Mouse (Mus musculus) midbrain, embryonic 14.5 days (tissue): Measurements from ENCODE around the gene Zfp580. TPM values are rescaled to one million over a fixed set of nuclear protein-coding genes. Genes with fewer than 3 reads are reported as not detected.

ENCODE experiments used
- ATAC-seq: fragments of 200-750 bp; cut with Nextera tagmentation; 2 replicates; pipeline ENCODE4 v1.8.0; 2017; ENCODE audit warnings: moderate number of reproducible peaks, moderate library complexity; ENCODE audit not compliant: low FRiP score, low TSS enrichment
- DNase-seq: peaks from one replicate; pipeline ENCODE4 v3.0.0-alpha.2; 2015
- H3K27ac ChIP-seq: fragments of 300-500 bp; sonication (generic); replicated peaks from 2 replicates; pipeline ENCODE4 v1.5.1; 2014; ENCODE audit warnings: mild to moderate bottlenecking, low read depth, low read length, moderate library complexity
- H3K27me3 ChIP-seq: fragments of 300-500 bp; sonication (generic); 2 replicates; pipeline ENCODE4 v1.6.1; 2014; ENCODE audit warnings: low read length, control low read depth, mixed read lengths; ENCODE audit not compliant: control insufficient read depth, insufficient read depth
- H3K36me3 ChIP-seq: fragments of 300-500 bp; sonication (generic); 2 replicates; pipeline ENCODE4 v1.6.1; 2014; ENCODE audit warnings: low read length, control low read depth; ENCODE audit not compliant: control insufficient read depth, insufficient read depth
- H3K4me1 ChIP-seq: fragments of 300-500 bp; sonication (generic); 2 replicates; pipeline ENCODE4 v1.6.1; 2014; ENCODE audit warnings: mild to moderate bottlenecking, antibody characterized with exemption, low read length, control low read depth; ENCODE audit not compliant: control insufficient read depth, insufficient read depth
- H3K4me2 ChIP-seq: fragments of 300-500 bp; sonication (generic); 2 replicates; pipeline ENCODE4 v1.6.1; 2014; ENCODE audit warnings: mild to moderate bottlenecking, low read length, moderate library complexity
- H3K4me3 ChIP-seq: fragments of 300-500 bp; sonication (generic); replicated peaks from 2 replicates; pipeline ENCODE4 v1.5.1; 2014; ENCODE audit warnings: low read depth, low read length
- H3K9ac ChIP-seq: fragments of 300-500 bp; sonication (generic); replicated peaks from 2 replicates; pipeline ENCODE4 v1.6.1; 2014; ENCODE audit warnings: mild to moderate bottlenecking, low read length, moderate library complexity
- H3K9me3 ChIP-seq: fragments of 300-500 bp; sonication (generic); 2 replicates; pipeline ENCODE4 v1.6.1; 2016; ENCODE audit warnings: low read length, control low read depth, mixed read lengths; ENCODE audit not compliant: control insufficient read depth
- WGBS: fragments of 180-500 bp; shearing (Covaris S2); extraction: QIAGEN DNeasy Blood & Tissue Kit; methylation state at CpG from one replicate; pipeline ENCODE4 v1.1.7; 2014; 5-methylcytosine and 5-hydroxymethylcytosine counted together
- polyA plus RNA-seq: library from polyadenylated mRNA; unstranded; fragments of >200 nt; fragmentation: Nextera tagmentation; extraction: Ambion mirVana; gene quantifications from 2 replicates; pipeline ENCODE4 v1.2.1, GENCODE M21; 2014

Gene Zfp580
- polyA plus RNA-seq, 1 experiment from 2014 or later, result 104 TPM

- no peaks in the 10 kb centered on the region for H3K27me3 ChIP-seq
- H3K9me3 ChIP-seq, result no peaks in the 10 kb centered on the region
- DNase-seq, result no peak
- H3K9ac ChIP-seq, result peak overlapping the region; percentile 75
- peaks cover 24% of the 10 kb centered on the region for H3K36me3 ChIP-seq
- peak overlapping the region; percentile 64 for H3K4me3 ChIP-seq
- WGBS, result 39% methylated on average over 5 of the region's 5 CpGs
- 0 out of 2 replicates have a peak, but pooled peaks cover 10% of the 10 kb centered on the region for H3K4me1 ChIP-seq
- ATAC-seq, result no peak
- peak overlapping the region; percentile 57 for H3K4me2 ChIP-seq
- peak overlapping the region; percentile 97; the same call in 1 of the 2 replicates for H3K27ac ChIP-seq
Measured at GRCm38 (mm10) chr7:5038940-5039339, 12.4 kb upstream of the Zfp580 start.

DNA sequence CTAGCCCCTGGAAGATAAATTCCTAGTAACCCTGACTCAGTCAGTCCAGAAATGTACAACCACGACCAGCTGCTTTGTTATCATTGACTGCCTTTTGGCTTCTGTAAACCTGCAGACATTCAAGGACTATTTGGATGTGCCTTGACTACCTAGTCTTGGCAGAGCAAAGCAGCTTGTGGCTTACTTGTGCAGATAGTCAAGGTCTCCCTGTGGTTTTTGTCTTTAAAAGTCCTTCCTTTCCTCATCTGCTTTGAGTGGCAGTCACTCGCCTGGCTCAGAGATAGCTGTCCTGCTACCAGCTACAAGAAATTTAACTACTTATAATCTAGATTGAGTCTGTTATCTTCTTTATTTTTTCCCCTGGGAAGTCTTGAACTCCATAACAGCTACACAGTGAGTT, 6.4 kb upstream of the Zfp580 start:
- no peak for DNase-seq
- H3K27ac ChIP-seq, result no peak overlapping the region
- H3K36me3 ChIP-seq, result no peaks in the 10 kb centered on the region
- no peak overlapping the region for H3K4me3 ChIP-seq
- no peak overlapping the region for H3K4me2 ChIP-seq
- no peaks in the 10 kb centered on the region for H3K27me3 ChIP-seq
- WGBS, result 79% methylated on average over 2 of the region's 2 CpGs
- ATAC-seq, result no peak
- no peaks in the 10 kb centered on the region for H3K9me3 ChIP-seq
- no peaks in the 10 kb centered on the region for H3K4me1 ChIP-seq
- H3K9ac ChIP-seq, result no peak overlapping the region

DNA sequence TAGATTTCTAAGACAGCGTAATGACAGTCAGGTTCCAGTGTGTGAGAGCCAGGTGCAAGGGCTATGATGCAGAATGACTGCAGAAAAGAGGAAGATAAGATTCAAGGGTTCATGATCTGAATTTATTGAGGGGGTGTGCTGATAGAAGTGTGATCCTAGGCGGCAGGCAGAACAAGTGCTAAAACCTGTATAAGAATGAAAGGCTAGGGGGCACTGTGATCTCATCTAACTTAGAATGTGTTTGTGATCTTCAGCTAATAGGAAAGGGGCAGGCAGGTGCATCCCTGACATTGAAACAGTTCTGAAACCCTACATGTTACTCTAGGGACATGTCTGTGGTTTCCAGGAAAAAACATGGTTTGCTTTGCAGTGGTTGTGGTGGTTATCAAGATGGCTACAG, 5.2 kb upstream of the Zfp580 start:
- Histone ChIP-seq H3K9me3 (no peaks in the 10 kb centered on the region), H3K4me3 (no peak overlapping the region), H3K4me2 (no peak overlapping the region), H3K4me1 (peaks cover 8% of the 10 kb centered on the region; the same call in 1 of the 2 replicates), H3K9ac (no peak overlapping the region), H3K36me3 (no peaks in the 10 kb centered on the region), H3K27ac (no peak overlapping the region), H3K27me3 (no peaks in the 10 kb centered on the region)
- no peak for DNase-seq
- no peak for ATAC-seq
- 74% methylated on average over 2 of the region's 2 CpGs for WGBS

DNA sequence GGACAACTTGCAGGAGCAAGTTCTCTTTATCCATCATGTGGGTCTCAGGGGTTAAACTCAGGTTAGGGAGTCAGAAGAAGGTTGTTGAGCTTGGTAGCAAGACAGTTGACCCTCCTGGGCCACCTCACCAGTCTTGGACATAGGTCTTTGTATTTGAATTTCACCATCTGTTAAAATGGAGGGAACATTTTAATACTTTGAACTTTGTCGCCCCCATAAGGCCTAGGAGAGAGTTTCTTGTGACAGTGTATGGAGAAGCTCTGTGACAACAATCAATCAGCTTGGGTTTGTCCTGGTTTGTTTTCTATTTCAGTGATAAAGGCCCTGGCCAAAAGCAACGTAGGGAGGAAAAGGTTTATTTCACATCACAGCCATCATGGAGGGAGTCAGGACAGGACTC, 4.0 kb upstream of the Zfp580 start:
- no peaks in the 10 kb centered on the region for H3K36me3 ChIP-seq
- peaks cover 11% of the 10 kb centered on the region for H3K4me1 ChIP-seq
- peak; percentile 71 for DNase-seq
- H3K27ac ChIP-seq, result no peak overlapping the region
- H3K9ac ChIP-seq, result no peak overlapping the region
- no peaks in the 10 kb centered on the region for H3K27me3 ChIP-seq
- H3K4me2 ChIP-seq, result no peak overlapping the region
- ATAC-seq, result no peak
- 37% methylated on average over 2 of the region's 2 CpGs for WGBS
- H3K9me3 ChIP-seq, result no peaks in the 10 kb centered on the region
- H3K4me3 ChIP-seq, result no peak overlapping the region

DNA sequence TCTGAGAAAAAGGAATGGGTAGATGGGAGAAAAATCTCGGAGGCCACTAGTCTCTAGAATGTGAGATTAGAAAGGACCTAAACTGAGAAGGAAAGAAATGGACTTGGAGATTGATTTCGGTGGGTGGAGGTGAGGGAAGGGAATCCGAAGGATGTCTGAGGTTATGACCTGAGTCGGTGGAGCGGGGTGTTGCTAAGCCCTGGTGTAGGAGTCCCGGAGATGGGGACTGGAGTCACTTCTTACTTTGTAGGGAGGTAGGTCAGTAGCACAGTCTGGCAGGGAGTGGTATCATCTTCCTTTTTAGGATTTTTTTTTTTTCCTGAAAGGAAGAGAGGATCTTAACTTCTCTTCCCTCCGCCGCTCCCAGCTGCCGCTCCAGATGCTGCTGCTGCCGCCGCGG, 1.1 kb downstream of the Zfp580 start:
- peak overlapping the region; percentile 77 for H3K4me3 ChIP-seq
- peak overlapping the region; percentile 92 for H3K9ac ChIP-seq
- H3K9me3 ChIP-seq, result no peaks in the 10 kb centered on the region
- WGBS, result 3% methylated on average over 12 of the region's 12 CpGs
- H3K36me3 ChIP-seq, result no peaks in the 10 kb centered on the region
- DNase-seq (peak; percentile 37), ATAC-seq (no peak)
- no peak overlapping the region for H3K27ac ChIP-seq
- peak overlapping the region; percentile 73 for H3K4me2 ChIP-seq
- peaks cover 32% of the 10 kb centered on the region for H3K4me1 ChIP-seq
- peaks cover 44% of the 10 kb centered on the region for H3K27me3 ChIP-seq

GRCm38 (mm10) chr7:5052931-5053343, 1.6 kb downstream of the Zfp580 start:
- ATAC-seq (no peak), DNase-seq (peak; percentile 23)
- peak overlapping the region; percentile 77 for H3K4me3 ChIP-seq
- no peaks in the 10 kb centered on the region for H3K9me3 ChIP-seq
- no peak overlapping the region for H3K27ac ChIP-seq
- WGBS, result 3% methylated on average over 45 of the region's 45 CpGs
- H3K27me3 ChIP-seq, result peaks cover 49% of the 10 kb centered on the region
- H3K4me1 ChIP-seq, result peaks cover 36% of the 10 kb centered on the region
- H3K36me3 ChIP-seq, result no peaks in the 10 kb centered on the region
- H3K4me2 ChIP-seq, result peak overlapping the region; percentile 73
- peak overlapping the region; percentile 92 for H3K9ac ChIP-seq

DNA sequence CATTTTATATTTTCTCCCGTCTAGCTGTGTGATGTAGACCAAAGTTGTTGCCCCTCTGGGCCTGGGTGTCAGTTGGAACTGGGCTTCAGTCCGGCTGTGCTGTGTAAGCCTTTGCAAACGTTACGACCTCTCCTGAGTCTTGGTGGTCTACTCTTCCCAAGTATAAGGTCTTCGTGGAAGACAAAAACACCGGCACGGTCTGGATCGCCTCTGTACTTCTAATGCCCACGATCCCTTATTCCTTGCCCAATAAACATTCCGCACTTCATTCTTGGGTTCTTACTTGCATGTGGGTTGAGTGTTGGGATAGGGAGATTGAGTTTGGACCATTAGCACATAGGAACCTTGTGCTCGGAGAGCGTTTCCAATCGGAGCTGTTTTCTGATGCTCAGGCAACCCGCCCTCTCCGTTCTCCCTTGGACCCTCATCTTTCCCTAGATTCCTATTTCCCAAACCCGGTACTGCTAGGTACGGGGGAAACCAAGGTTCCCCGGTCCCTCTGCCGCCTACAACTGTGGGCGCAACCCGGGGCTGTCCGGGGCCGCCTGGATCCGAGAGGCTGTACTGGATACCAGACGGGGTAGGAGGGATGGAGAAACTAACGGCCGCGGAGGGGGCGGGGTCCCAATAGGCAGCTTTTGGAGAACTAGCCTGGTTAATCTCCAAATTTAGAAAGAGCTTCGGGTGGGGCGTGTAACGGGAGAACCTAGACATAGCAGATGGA, 2.3 kb downstream of the Zfp580 start:
- 6% methylated on average over 32 of the region's 32 CpGs for WGBS
- peak; percentile 54 for DNase-seq
- H3K27me3 ChIP-seq, result peaks cover 51% of the 10 kb centered on the region

DNA sequence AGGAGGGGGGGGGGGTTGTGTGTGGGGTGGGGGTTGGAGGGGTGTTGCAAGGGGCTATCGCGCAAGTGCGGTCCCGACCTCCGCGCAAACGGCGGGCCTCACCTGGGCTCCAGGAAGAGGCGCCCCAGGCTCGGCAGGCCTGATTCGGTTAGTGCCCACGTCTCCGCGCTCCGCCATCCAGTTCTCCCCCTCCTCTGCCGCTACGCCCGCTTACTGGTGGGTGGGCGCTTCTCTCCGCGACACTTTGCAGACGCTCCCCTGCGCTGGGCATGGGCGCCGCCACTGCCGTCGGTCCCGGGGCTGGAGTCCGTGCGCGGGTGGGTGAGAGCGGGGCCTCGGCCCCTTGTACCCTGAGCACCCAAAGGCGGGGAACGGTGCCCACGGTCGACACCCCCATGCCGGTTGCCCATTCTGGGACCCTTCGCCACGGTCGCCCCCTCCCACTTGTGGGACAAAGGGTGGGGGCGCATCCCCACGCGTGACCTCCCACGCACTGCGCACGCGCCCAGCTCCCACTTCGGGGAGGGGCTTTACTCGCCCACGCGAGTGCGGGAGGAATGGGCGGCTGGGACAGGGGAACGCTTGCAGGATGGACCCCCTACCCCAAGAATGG, 5.4 kb downstream of the Zfp580 start:
- H3K4me1 ChIP-seq, result peaks cover 43% of the 10 kb centered on the region
- peak overlapping the region; percentile 75 for H3K9ac ChIP-seq
- H3K4me3 ChIP-seq, result peak overlapping the region; percentile 61
- ATAC-seq (no peak), DNase-seq (peak; percentile 79)
- peaks cover 51% of the 10 kb centered on the region for H3K27me3 ChIP-seq
- 1% methylated on average over 55 of the region's 55 CpGs for WGBS
- H3K36me3 ChIP-seq, result no peaks in the 10 kb centered on the region
- no peaks in the 10 kb centered on the region for H3K9me3 ChIP-seq
- H3K4me2 ChIP-seq, result peak overlapping the region; percentile 71
- H3K27ac ChIP-seq, result peak overlapping the region; percentile 66

More for the DNA sequence above, 2.3 kb downstream of the Zfp580 start:
- H3K4me3 ChIP-seq, result peak overlapping the region; percentile 77
- ATAC-seq, result no peak
- H3K4me1 ChIP-seq, result peaks cover 36% of the 10 kb centered on the region
- H3K4me2 ChIP-seq, result peak overlapping the region; percentile 73
- H3K27ac ChIP-seq, result no peak overlapping the region
- H3K9me3 ChIP-seq, result no peaks in the 10 kb centered on the region
- H3K36me3 ChIP-seq, result no peaks in the 10 kb centered on the region
- peak overlapping the region; percentile 92 for H3K9ac ChIP-seq

- H3K27me3 ChIP-seq, result peaks cover 51% of the 10 kb centered on the region
- peak overlapping the region; percentile 61 for H3K4me3 ChIP-seq
- no peaks in the 10 kb centered on the region for H3K36me3 ChIP-seq
- H3K27ac ChIP-seq, result peak overlapping the region; percentile 66
- no peak for DNase-seq
- H3K9me3 ChIP-seq, result no peaks in the 10 kb centered on the region
- 38% methylated on average over 8 of the region's 8 CpGs for WGBS
- peak overlapping the region; percentile 71 for H3K4me2 ChIP-seq
- H3K9ac ChIP-seq, result peak overlapping the region; percentile 75
- H3K4me1 ChIP-seq, result peaks cover 40% of the 10 kb centered on the region
- ATAC-seq, result no peak
Measured at GRCm38 (mm10) chr7:5057381-5057780, 6.0 kb downstream of the Zfp580 start.
